Mouse (Mus musculus): ENCODE results near the gene Dusp1. TPM values are rescaled to one million over a fixed set of nuclear protein-coding genes. Genes with fewer than 3 reads are reported as not detected.

Dusp1 gene
- polyA plus RNA-seq, 1 experiment from 2014 or later, result 33.4 TPM

GRCm38 (mm10) chr17:26497416-26497923 is 64.5 kb downstream of the Dusp1 start:
- Histone ChIP-seq H3K4me1 (ENCODE audit: control insufficient read depth, insufficient read depth, low read length) (peaks cover 4% of the 10 kb centered on the region), H3K4me3 (ENCODE audit: low read depth, low read length) (no peak overlapping the region), H3K36me3 (ENCODE audit: control insufficient read depth, insufficient read depth, low read length) (no peaks in the 10 kb centered on the region), H3K4me2 (ENCODE audit: low read length) (no peak overlapping the region), H3K9ac (ENCODE audit: low read depth, low read length) (no peak overlapping the region), H3K9me3 (replicated peaks; ENCODE audit: control insufficient read depth, low read length, poor library complexity, severe bottlenecking) (0 out of 2 replicates have a peak, but pooled peaks cover 3% of the 10 kb centered on the region), H3K27me3 (ENCODE audit: control insufficient read depth, insufficient read depth, low read depth, low read length) (no peaks in the 10 kb centered on the region), H3K27ac (ENCODE audit: low read length) (no peak overlapping the region)
- 68% methylated on average over 5 of the region's 5 CpGs for WGBS
- no peak for ATAC-seq

- 90% methylated on average over 4 of the region's 4 CpGs for WGBS
- H3K27ac ChIP-seq (ENCODE audit: low read length), result no peak overlapping the region
- no peak for ATAC-seq
- H3K27me3 ChIP-seq (ENCODE audit: control insufficient read depth, insufficient read depth, low read depth, low read length), result no peaks in the 10 kb centered on the region
- H3K4me1 ChIP-seq (ENCODE audit: control insufficient read depth, insufficient read depth, low read length), result no peaks in the 10 kb centered on the region
- 0 out of 2 replicates have a peak, but pooled peaks cover 3% of the 10 kb centered on the region for H3K9me3 ChIP-seq (replicated peaks; ENCODE audit: control insufficient read depth, low read length, poor library complexity, severe bottlenecking)
- no peak overlapping the region for H3K4me2 ChIP-seq (ENCODE audit: low read length)
- no peak overlapping the region for H3K4me3 ChIP-seq (ENCODE audit: low read depth, low read length)
- no peak overlapping the region for H3K9ac ChIP-seq (ENCODE audit: low read depth, low read length)
- H3K36me3 ChIP-seq (ENCODE audit: control insufficient read depth, insufficient read depth, low read length), result no peaks in the 10 kb centered on the region
Measured at GRCm38 (mm10) chr17:26494642-26495468, 67.1 kb downstream of the Dusp1 start.

- ATAC-seq, result no peak
- 91% methylated on average over 3 of the region's 3 CpGs for WGBS
Measured at GRCm38 (mm10) chr17:26492246-26492645, 69.7 kb downstream of the Dusp1 start.

GRCm38 (mm10) chr17:26490910-26491309 is 71.0 kb downstream of the Dusp1 start:
- Histone ChIP-seq H3K9me3 (replicated peaks; ENCODE audit: control insufficient read depth, low read length, poor library complexity, severe bottlenecking) (0 out of 2 replicates have a peak, but pooled peaks cover 3% of the 10 kb centered on the region), H3K4me3 (ENCODE audit: low read depth, low read length) (no peak overlapping the region), H3K4me2 (ENCODE audit: low read length) (no peak overlapping the region), H3K27me3 (ENCODE audit: control insufficient read depth, insufficient read depth, low read depth, low read length) (no peaks in the 10 kb centered on the region), H3K27ac (ENCODE audit: low read length) (no peak overlapping the region), H3K4me1 (ENCODE audit: control insufficient read depth, insufficient read depth, low read length) (no peaks in the 10 kb centered on the region), H3K9ac (ENCODE audit: low read depth, low read length) (no peak overlapping the region), H3K36me3 (ENCODE audit: control insufficient read depth, insufficient read depth, low read length) (no peaks in the 10 kb centered on the region)
- ATAC-seq, result no peak
- WGBS, result 80% methylated on average over 2 of the region's 2 CpGs

More at GRCm38 (mm10) chr17:26492246-26492645, 69.7 kb downstream of the Dusp1 start:
- H3K4me1 ChIP-seq (ENCODE audit: control insufficient read depth, insufficient read depth, low read length), result no peaks in the 10 kb centered on the region
- H3K27me3 ChIP-seq (ENCODE audit: control insufficient read depth, insufficient read depth, low read depth, low read length), result no peaks in the 10 kb centered on the region
- H3K4me2 ChIP-seq (ENCODE audit: low read length), result no peak overlapping the region
- no peak overlapping the region for H3K4me3 ChIP-seq (ENCODE audit: low read depth, low read length)
- 0 out of 2 replicates have a peak, but pooled peaks cover 3% of the 10 kb centered on the region for H3K9me3 ChIP-seq (replicated peaks; ENCODE audit: control insufficient read depth, low read length, poor library complexity, severe bottlenecking)
- H3K27ac ChIP-seq (ENCODE audit: low read length), result no peak overlapping the region
- no peaks in the 10 kb centered on the region for H3K36me3 ChIP-seq (ENCODE audit: control insufficient read depth, insufficient read depth, low read length)
- H3K9ac ChIP-seq (ENCODE audit: low read depth, low read length), result no peak overlapping the region

GRCm38 (mm10) chr17:26490072-26490471 is 71.9 kb downstream of the Dusp1 start:
- H3K27ac ChIP-seq (ENCODE audit: low read length), result no peak overlapping the region
- WGBS, result 92% methylated on average over 10 of the region's 10 CpGs
- H3K36me3 ChIP-seq (ENCODE audit: control insufficient read depth, insufficient read depth, low read length), result no peaks in the 10 kb centered on the region
- H3K27me3 ChIP-seq (ENCODE audit: control insufficient read depth, insufficient read depth, low read depth, low read length), result no peaks in the 10 kb centered on the region
- no peak overlapping the region for H3K9ac ChIP-seq (ENCODE audit: low read depth, low read length)
- no peaks in the 10 kb centered on the region for H3K4me1 ChIP-seq (ENCODE audit: control insufficient read depth, insufficient read depth, low read length)
- H3K4me2 ChIP-seq (ENCODE audit: low read length), result no peak overlapping the region
- no peak overlapping the region for H3K4me3 ChIP-seq (ENCODE audit: low read depth, low read length)
- 0 out of 2 replicates have a peak, but pooled peaks cover 3% of the 10 kb centered on the region for H3K9me3 ChIP-seq (replicated peaks; ENCODE audit: control insufficient read depth, low read length, poor library complexity, severe bottlenecking)
- ATAC-seq, result no peak

GRCm38 (mm10) chr17:26488711-26489403 is 73.1 kb downstream of the Dusp1 start:
- 0 out of 2 replicates have a peak, but pooled peaks cover 3% of the 10 kb centered on the region for H3K9me3 ChIP-seq (replicated peaks; ENCODE audit: control insufficient read depth, low read length, poor library complexity, severe bottlenecking)
- WGBS, result 90% methylated on average over 8 of the region's 8 CpGs
- ATAC-seq, result no peak

GRCm38 (mm10) chr17:26487917-26488316 is 74.0 kb downstream of the Dusp1 start:
- no peaks in the 10 kb centered on the region for H3K27me3 ChIP-seq (ENCODE audit: control insufficient read depth, insufficient read depth, low read depth, low read length)
- H3K4me1 ChIP-seq (ENCODE audit: control insufficient read depth, insufficient read depth, low read length), result no peaks in the 10 kb centered on the region
- no peak overlapping the region for H3K4me3 ChIP-seq (ENCODE audit: low read depth, low read length)
- H3K9ac ChIP-seq (ENCODE audit: low read depth, low read length), result no peak overlapping the region
- H3K36me3 ChIP-seq (ENCODE audit: control insufficient read depth, insufficient read depth, low read length), result no peaks in the 10 kb centered on the region
- ATAC-seq, result no peak
- WGBS, result 95% methylated on average over 4 of the region's 4 CpGs
- H3K27ac ChIP-seq (ENCODE audit: low read length), result no peak overlapping the region
- H3K4me2 ChIP-seq (ENCODE audit: low read length), result no peak overlapping the region
- H3K9me3 ChIP-seq (replicated peaks; ENCODE audit: control insufficient read depth, low read length, poor library complexity, severe bottlenecking), result no peaks in the 10 kb centered on the region

More at GRCm38 (mm10) chr17:26488711-26489403, 73.1 kb downstream of the Dusp1 start:
- Histone ChIP-seq H3K9ac (ENCODE audit: low read depth, low read length) (no peak overlapping the region), H3K4me3 (ENCODE audit: low read depth, low read length) (no peak overlapping the region), H3K4me2 (ENCODE audit: low read length) (no peak overlapping the region), H3K27ac (ENCODE audit: low read length) (no peak overlapping the region), H3K27me3 (ENCODE audit: control insufficient read depth, insufficient read depth, low read depth, low read length) (no peaks in the 10 kb centered on the region), H3K36me3 (ENCODE audit: control insufficient read depth, insufficient read depth, low read length) (no peaks in the 10 kb centered on the region), H3K4me1 (ENCODE audit: control insufficient read depth, insufficient read depth, low read length) (no peaks in the 10 kb centered on the region)

- Histone ChIP-seq H3K9ac (ENCODE audit: low read depth, low read length) (no peak overlapping the region), H3K4me2 (ENCODE audit: low read length) (no peak overlapping the region), H3K4me3 (ENCODE audit: low read depth, low read length) (no peak overlapping the region), H3K4me1 (ENCODE audit: control insufficient read depth, insufficient read depth, low read length) (no peaks in the 10 kb centered on the region), H3K27ac (ENCODE audit: low read length) (no peak overlapping the region), H3K27me3 (ENCODE audit: control insufficient read depth, insufficient read depth, low read depth, low read length) (no peaks in the 10 kb centered on the region), H3K36me3 (ENCODE audit: control insufficient read depth, insufficient read depth, low read length) (no peaks in the 10 kb centered on the region), H3K9me3 (replicated peaks; ENCODE audit: control insufficient read depth, low read length, poor library complexity, severe bottlenecking) (no peaks in the 10 kb centered on the region)
- ATAC-seq, result no peak
- 74% methylated on average over 5 of the region's 5 CpGs for whole genome bisulfite sequencing
Measured at GRCm38 (mm10) chr17:26487266-26487665, 74.7 kb downstream of the Dusp1 start.

All from midbrain, embryonic 16.5 days (tissue).